Mouse (Mus musculus): ENCODE measurements at regions not wholly inside any gene's neighbourhood (a gene's known extent, or its start where the extent isn't known, plus 50 kb on each side); places are given as distances from the start of the nearest gene placed in this dataset.

DNA sequence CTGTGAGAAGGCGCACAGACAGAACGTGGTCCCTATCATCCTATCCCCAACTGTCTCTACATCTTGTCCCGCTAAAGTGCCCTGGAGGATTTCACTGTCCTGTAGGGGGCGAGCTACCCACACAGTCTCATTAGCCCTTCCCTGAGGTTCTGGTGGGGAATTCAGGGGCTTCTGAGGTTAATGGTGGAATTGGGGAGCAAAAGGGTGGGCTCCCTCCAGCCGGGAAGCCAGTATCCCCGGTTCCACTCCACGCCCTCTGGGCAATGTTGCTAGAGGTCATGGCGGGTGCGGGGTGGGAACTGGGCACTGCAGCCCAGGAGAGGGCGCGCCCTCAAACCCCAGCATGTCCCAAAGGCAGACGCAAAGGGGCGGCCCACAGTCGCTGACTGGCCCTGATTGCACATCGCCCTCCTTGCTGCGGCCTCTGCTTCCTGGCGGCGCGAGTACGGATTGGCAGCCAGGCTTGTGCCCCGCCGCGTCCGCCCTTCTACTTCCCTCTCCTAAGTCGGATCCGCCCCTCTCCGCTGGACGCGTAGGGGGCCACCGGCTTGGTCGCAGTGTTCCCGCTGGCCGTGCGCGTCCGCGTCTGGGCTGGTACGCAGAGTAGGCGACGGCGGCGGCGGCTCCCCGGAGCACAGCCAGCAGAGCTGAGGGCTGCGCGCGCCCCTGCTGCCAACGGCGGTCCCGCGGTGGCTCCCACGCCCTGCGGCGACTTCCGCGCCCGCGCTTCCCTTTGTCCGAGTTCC is 190.9 kb downstream of the Hpcal1 start:
- TF ChIP-seq POLR2A (IDR thresholded peaks at IDR 0.05; ENCODE audit: borderline replicate concordance, extremely low read depth, low read depth, low read length): peak; percentile 53; the same call in 1 of the 2 replicates
- peak; percentile 40 for TF ChIP-seq CTCF (IDR thresholded peaks at IDR 0.05; ENCODE audit: insufficient read depth, low read length)
